Mouse (Mus musculus) ovary, postnatal 36 days (tissue): Measurements from ENCODE around the gene Atp6v0c.

Experiments used
- DNase-seq: peaks from one replicate; pipeline ENCODE4 v3.0.0; 2022; ENCODE audit warnings: low spot score, mixed read lengths

Gene Atp6v0c

GRCm38 (mm10) chr17:24169317-24170065, at the start of gene Atp6v0c:
Atp6v0c (minus strand) TSS chr17:24169702.
- DNase-seq: peak; percentile 92

GRCm38 (mm10) chr17:24216836-24217235, 47.3 kb upstream of the Atp6v0c start:
- DNase-seq: no peak

GRCm38 (mm10) chr17:24213186-24213585, 43.7 kb upstream of the Atp6v0c start:
- DNase-seq: no peak

- no peak for DNase-seq
Observed at GRCm38 (mm10) chr17:24212441-24213018, 43.0 kb upstream of the Atp6v0c start.

- DNase-seq: peak; percentile 54
Observed at GRCm38 (mm10) chr17:24211631-24212440, 42.3 kb upstream of the Atp6v0c start.

GRCm38 (mm10) chr17:24210591-24210990, 41.1 kb upstream of the Atp6v0c start:
- DNase-seq: no peak

- no peak for DNase-seq
Observed at GRCm38 (mm10) chr17:24209916-24210240, 40.4 kb upstream of the Atp6v0c start.

- DNase-seq: peak; percentile 58
Observed at GRCm38 (mm10) chr17:24209043-24209915, 39.8 kb upstream of the Atp6v0c start, which contains the start of gene Ntn3. Ntn3 (minus strand) TSS chr17:24209531.

GRCm38 (mm10) chr17:24208641-24209042, 39.1 kb upstream of the Atp6v0c start:
- peak; percentile 42 for DNase-seq

- no peak for DNase-seq
Observed at GRCm38 (mm10) chr17:24207768-24208640, 38.5 kb upstream of the Atp6v0c start.

GRCm38 (mm10) chr17:24206451-24207351, 37.2 kb upstream of the Atp6v0c start:
- DNase-seq: peak; percentile 71

GRCm38 (mm10) chr17:24205908-24206361, 36.4 kb upstream of the Atp6v0c start:
- DNase-seq: no peak

GRCm38 (mm10) chr17:24205284-24205888, 35.9 kb upstream of the Atp6v0c start, which contains the start of gene Tbc1d24:
Tbc1d24 (minus strand) TSS chr17:24205562.
- DNase-seq: peak; percentile 96

- no peak for DNase-seq
Observed at GRCm38 (mm10) chr17:24204846-24205245, 35.3 kb upstream of the Atp6v0c start.

GRCm38 (mm10) chr17:24203611-24204534, 34.4 kb upstream of the Atp6v0c start:
- no peak for DNase-seq

GRCm38 (mm10) chr17:24203068-24203467, 33.6 kb upstream of the Atp6v0c start:
- no peak for DNase-seq

- no peak for DNase-seq
Observed at GRCm38 (mm10) chr17:24201092-24201491, 31.6 kb upstream of the Atp6v0c start.

- DNase-seq: no peak
Observed at GRCm38 (mm10) chr17:24199741-24200140, 30.2 kb upstream of the Atp6v0c start.
